Mouse (Mus musculus): ENCODE results near the gene Fgfr2.

DNA sequence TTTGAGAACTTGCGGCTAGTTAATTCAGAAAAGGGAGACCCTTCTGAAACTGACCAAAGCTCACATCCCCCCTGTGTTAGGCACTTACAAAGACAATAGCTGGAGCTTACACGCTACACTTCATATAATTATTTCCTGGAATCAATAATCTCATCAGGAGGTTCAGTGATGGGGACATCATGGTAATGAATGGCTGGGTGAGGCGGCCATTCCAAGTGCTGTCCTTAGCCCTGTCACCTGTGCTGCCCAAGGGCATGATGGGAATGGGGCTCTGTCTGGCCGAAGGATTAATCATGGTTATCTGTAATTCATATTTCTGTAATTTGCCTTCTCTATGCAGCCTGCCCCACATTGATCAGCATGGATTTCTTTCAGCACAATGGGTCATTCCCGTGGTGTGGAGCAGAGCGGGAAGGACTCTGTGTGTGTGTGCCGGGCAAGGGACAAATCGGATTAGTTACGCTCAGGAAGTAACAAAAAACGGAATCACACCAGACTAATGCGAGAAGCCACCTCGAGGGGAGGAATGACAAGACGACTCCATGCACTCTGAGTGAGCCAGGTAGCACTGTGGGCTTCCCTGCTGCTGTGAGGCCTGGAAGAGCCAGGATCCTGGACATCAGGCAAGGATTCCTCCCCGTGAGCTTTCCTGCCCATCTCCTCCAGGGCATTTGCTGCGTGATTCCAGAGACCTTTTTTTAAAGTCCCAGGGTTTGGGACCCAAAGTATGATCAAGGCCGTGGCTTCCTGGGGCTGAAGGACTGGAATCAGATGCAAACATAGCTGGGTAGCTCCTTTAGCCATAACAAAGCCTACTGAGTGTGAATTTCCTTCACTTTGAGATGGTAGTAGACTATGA, 1375.8 kb downstream of the Fgfr2 start:
- no peak for TF ChIP-seq POLR2A (IDR thresholded peaks at IDR 0.05; ENCODE audit: low read depth, low read length)
- no peak for TF ChIP-seq CTCF (conservative IDR thresholded peaks at IDR 0.05; ENCODE audit: insufficient read depth, insufficient read length, low read depth, low read length)

Measured in kidney, adult 2 months (tissue).